11 mouse cellular contexts compared by ENCODE assay signal in the genomic region with DNA sequence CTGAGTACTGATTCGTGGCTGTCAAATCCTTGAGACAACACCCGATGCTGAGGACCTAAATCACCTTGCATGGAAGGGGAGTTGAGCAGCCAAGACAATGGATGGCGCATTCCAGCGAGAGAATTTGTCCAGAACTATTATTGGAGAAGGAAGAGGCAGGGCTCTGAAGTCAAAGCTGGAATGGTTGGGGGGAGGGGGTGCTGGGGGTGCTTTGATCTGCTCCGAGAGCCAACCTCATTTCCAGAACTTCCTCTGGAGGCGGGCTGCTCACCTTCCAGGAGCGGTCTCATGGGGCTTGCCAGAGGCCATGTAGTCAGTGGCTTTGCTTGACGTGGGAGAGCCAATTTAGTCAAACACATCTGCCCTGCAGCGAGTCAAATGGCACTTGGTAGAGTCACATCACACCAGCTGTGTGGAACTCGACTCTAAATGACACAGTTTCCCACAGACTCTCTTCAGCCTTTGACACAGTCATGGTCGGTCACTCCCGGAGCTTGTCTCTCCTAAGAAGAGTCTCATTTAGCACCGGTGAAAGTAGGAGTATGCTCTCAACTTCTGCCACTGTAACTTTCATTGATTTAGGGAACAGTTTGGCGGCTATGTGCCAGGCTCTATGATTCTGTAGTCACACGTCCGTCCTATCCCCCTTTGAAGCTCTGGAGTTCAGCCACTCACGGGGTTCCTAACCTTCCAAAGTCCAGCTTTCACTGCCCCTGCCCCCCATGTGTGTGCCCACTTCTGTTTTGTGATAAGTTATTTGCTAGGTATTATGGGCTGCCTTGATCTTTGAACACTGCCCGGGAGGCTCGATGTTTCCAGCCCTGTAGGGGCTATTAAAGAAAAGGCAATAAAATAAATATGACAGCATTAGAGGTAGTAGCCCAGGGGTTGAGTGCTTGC. TPM values are rescaled to one million over a fixed set of nuclear protein-coding genes. Genes with fewer than 3 reads are reported as not detected.
A peak's percentile ranks its signal among the peaks of the same experiment; 100 is the strongest.
DNase-seq lines count a peak whose midpoint lies in the region; ATAC-seq and TF ChIP-seq lines count a peak whose summit lies in the region.
"Had no signal": no experiment of that assay in that cellular context is flagged by ENCODE, and none has a peak within 500 bp of the region (broad histone marks: within the 10 kb centered on the region; RNA-seq: fewer than 3 reads in every experiment).

No protein-coding gene starts in this region.

- 0 out of 2 replicates have a peak overlapping the region, but pooled peaks have one; percentile 20 for H3K27ac ChIP-seq in intestine, embryonic 15.5 days
- H3K27ac ChIP-seq in hindbrain, postnatal 0 days: no peak overlapping the region
- H3K27ac ChIP-seq in hindbrain, embryonic 10.5 days: no peak overlapping the region
- H3K27ac ChIP-seq: embryonic facial prominence, embryonic 13.5 days; midbrain, embryonic 10.5 days had no signal

- no peaks in the 10 kb centered on the region for H3K36me3 ChIP-seq in intestine, embryonic 15.5 days
- no peaks in the 10 kb centered on the region for H3K36me3 ChIP-seq in hindbrain, postnatal 0 days (ENCODE audit: insufficient read depth, low read length)
- H3K36me3 ChIP-seq in hindbrain, embryonic 10.5 days: no peaks in the 10 kb centered on the region
- H3K36me3 ChIP-seq: embryonic facial prominence, embryonic 13.5 days; midbrain, embryonic 10.5 days had no signal

- no peaks in the 10 kb centered on the region for H3K27me3 ChIP-seq in intestine, embryonic 15.5 days (replicated peaks)
- H3K27me3 ChIP-seq in hindbrain, postnatal 0 days (ENCODE audit: insufficient read depth, low read length): no peaks in the 10 kb centered on the region
- H3K27me3 ChIP-seq in hindbrain, embryonic 10.5 days (ENCODE audit: insufficient read depth, poor library complexity, severe bottlenecking): no peaks in the 10 kb centered on the region
- H3K27me3 ChIP-seq: embryonic facial prominence, embryonic 13.5 days had no signal

- H3K4me3 ChIP-seq in intestine, embryonic 15.5 days (replicated peaks): no peak overlapping the region
- no peak overlapping the region for H3K4me3 ChIP-seq in hindbrain, postnatal 0 days (ENCODE audit: low read length)
- no peak overlapping the region for H3K4me3 ChIP-seq in hindbrain, embryonic 10.5 days
- H3K4me3 ChIP-seq: embryonic facial prominence, embryonic 13.5 days; midbrain, embryonic 10.5 days had no signal

- ATAC-seq in intestine, embryonic 15.5 days: peak; percentile 90
- no peak for ATAC-seq in hindbrain, postnatal 0 days
- ATAC-seq: inflammation-experienced regulatory T-cells, adult 6 months had no signal

- no peaks in the 10 kb centered on the region for H3K9me3 ChIP-seq in intestine, embryonic 15.5 days
- no peaks in the 10 kb centered on the region for H3K9me3 ChIP-seq in hindbrain, postnatal 0 days (ENCODE audit: low read length)
- H3K9me3 ChIP-seq in hindbrain, embryonic 10.5 days: no peaks in the 10 kb centered on the region
- H3K9me3 ChIP-seq: embryonic facial prominence, embryonic 13.5 days; midbrain, embryonic 10.5 days had no signal

- no peak overlapping the region for H3K9ac ChIP-seq in intestine, embryonic 15.5 days
- no peak overlapping the region for H3K9ac ChIP-seq in hindbrain, postnatal 0 days (replicated peaks; ENCODE audit: low read length)
- H3K9ac ChIP-seq: embryonic facial prominence, embryonic 13.5 days had no signal

- peak; percentile 24 for DNase-seq in adrenal gland, postnatal 10 days
- DNase-seq in adrenal gland, postnatal 14 days: no peak
- peak; percentile 24 for DNase-seq in ES-CJ7 (ENCODE audit: low read depth, low spot score)
- DNase-seq in kidney, postnatal 4 days: peak; percentile 29 to 55
- DNase-seq in frontal cortex, adult 2 months (ENCODE audit: extremely low spot score in 1 of 2, low spot score in 1 of 2): no peak
- no peak for DNase-seq in hindbrain, postnatal 0 days (ENCODE audit: low spot score)
- no peak for DNase-seq in hindbrain, embryonic 10.5 days (ENCODE audit: low spot score)

- 0 out of 2 replicates have a peak, but pooled peaks cover 3% of the 10 kb centered on the region for H3K4me1 ChIP-seq in intestine, embryonic 15.5 days (replicated peaks)
- H3K4me1 ChIP-seq in hindbrain, postnatal 0 days (ENCODE audit: insufficient read depth, low read length): no peaks in the 10 kb centered on the region
- H3K4me1 ChIP-seq in hindbrain, embryonic 10.5 days (replicated peaks): peaks cover 14% of the 10 kb centered on the region
- H3K4me1 ChIP-seq: embryonic facial prominence, embryonic 13.5 days had no signal

- 54% methylated on average over 19 of the region's 19 CpGs for WGBS in intestine, embryonic 15.5 days
- WGBS in hindbrain, postnatal 0 days: 77% methylated on average over 19 of the region's 19 CpGs
- 76% methylated on average over 19 of the region's 19 CpGs for WGBS in hindbrain, embryonic 10.5 days

- H3K4me2 ChIP-seq in intestine, embryonic 15.5 days (replicated peaks): peak overlapping the region; percentile 1; the same call in 1 of the 2 replicates
- H3K4me2 ChIP-seq in hindbrain, postnatal 0 days (ENCODE audit: low read depth, low read length): no peak overlapping the region
- H3K4me2 ChIP-seq: embryonic facial prominence, embryonic 13.5 days had no signal

- no peak for TF ChIP-seq CTCF in hindbrain, postnatal 0 days (IDR thresholded peaks at IDR 0.05; ENCODE audit: low read depth)

RNA-seq across cellular contexts. Expression of a gene that starts 38.8 kb away (rescaled TPM):
- total RNA-seq in adrenal gland, postnatal 10 days (2021): 1 to 10 TPM; 5.2 to 7.1 TPM
- total RNA-seq in adrenal gland, postnatal 14 days (2021): 4.3 and 5.7 TPM in 2 replicates
- 2.3 and 2.4 TPM in 2 replicates for polyA plus RNA-seq in intestine, embryonic 15.5 days (2015; fragmentation: Nextera tagmentation; extraction: Ambion mirVana)
- 3.8 and 4.2 TPM in 2 replicates for polyA plus RNA-seq in frontal cortex, adult 2 months (2012; rRNA removed)
- 4.1 and 9.5 TPM in 2 replicates for total RNA-seq in hindbrain, postnatal 0 days (2014; rRNA removed)
- polyA plus RNA-seq in hindbrain, postnatal 0 days (2015; fragmentation: Nextera tagmentation; extraction: Ambion mirVana): 4.1 and 4.3 TPM in 2 replicates
- 0.90 and 1.0 TPM in 2 replicates for polyA plus RNA-seq in hindbrain, embryonic 10.5 days (2016; fragmentation: Nextera tagmentation; extraction: Ambion mirVana)

RNA-seq across cellular contexts. Expression of a gene that starts 39.2 kb away (rescaled TPM):
- 10 to 100 TPM; 31.6 to 34.4 TPM for total RNA-seq in adrenal gland, postnatal 10 days (2021)
- 28.5 and 29.1 TPM in 2 replicates for total RNA-seq in adrenal gland, postnatal 14 days (2021)
- 153 and 154 TPM in 2 replicates for polyA plus RNA-seq in intestine, embryonic 15.5 days (2015; fragmentation: Nextera tagmentation; extraction: Ambion mirVana)
- 54.6 and 57.9 TPM in 2 replicates for polyA plus RNA-seq in frontal cortex, adult 2 months (2012; rRNA removed)
- 79.8 and 96.2 TPM in 2 replicates for total RNA-seq in hindbrain, postnatal 0 days (2014; rRNA removed)
- polyA plus RNA-seq in hindbrain, postnatal 0 days (2015; fragmentation: Nextera tagmentation; extraction: Ambion mirVana): 105 and 116 TPM in 2 replicates
- polyA plus RNA-seq in hindbrain, embryonic 10.5 days (2016; fragmentation: Nextera tagmentation; extraction: Ambion mirVana): 108 and 120 TPM in 2 replicates

RNA-seq across cellular contexts. Expression of a gene that starts 39.3 kb away (rescaled TPM):
- total RNA-seq in adrenal gland, postnatal 10 days (2021): 10 to 100 TPM; 13.1 to 24.7 TPM
- total RNA-seq in adrenal gland, postnatal 14 days (2021): 18.0 and 21.9 TPM in 2 replicates
- polyA plus RNA-seq in intestine, embryonic 15.5 days (2015; fragmentation: Nextera tagmentation; extraction: Ambion mirVana): 9.0 and 10.1 TPM in 2 replicates
- polyA plus RNA-seq in frontal cortex, adult 2 months (2012; rRNA removed): 28.7 and 30.0 TPM in 2 replicates
- 10.2 and 23.9 TPM in 2 replicates for total RNA-seq in hindbrain, postnatal 0 days (2014; rRNA removed)
- 10.4 and 12.2 TPM in 2 replicates for polyA plus RNA-seq in hindbrain, postnatal 0 days (2015; fragmentation: Nextera tagmentation; extraction: Ambion mirVana)
- polyA plus RNA-seq in hindbrain, embryonic 10.5 days (2016; fragmentation: Nextera tagmentation; extraction: Ambion mirVana): 18.0 and 18.3 TPM in 2 replicates

Comparison
In these comparisons a context has a peak if more than half of its experiments do, and no peak if none do; other contexts are left out.
1. DNase-seq: peak in adrenal gland, postnatal 10 days (single experiment), ES-CJ7 (single experiment) and kidney, postnatal 4 days (2 of 2); none in adrenal gland, postnatal 14 days (single experiment), frontal cortex, adult 2 months (0 of 2), hindbrain, postnatal 0 days (single experiment) and hindbrain, embryonic 10.5 days (single experiment).